23 mouse cellular contexts compared by ENCODE assay signal in the genomic region with DNA sequence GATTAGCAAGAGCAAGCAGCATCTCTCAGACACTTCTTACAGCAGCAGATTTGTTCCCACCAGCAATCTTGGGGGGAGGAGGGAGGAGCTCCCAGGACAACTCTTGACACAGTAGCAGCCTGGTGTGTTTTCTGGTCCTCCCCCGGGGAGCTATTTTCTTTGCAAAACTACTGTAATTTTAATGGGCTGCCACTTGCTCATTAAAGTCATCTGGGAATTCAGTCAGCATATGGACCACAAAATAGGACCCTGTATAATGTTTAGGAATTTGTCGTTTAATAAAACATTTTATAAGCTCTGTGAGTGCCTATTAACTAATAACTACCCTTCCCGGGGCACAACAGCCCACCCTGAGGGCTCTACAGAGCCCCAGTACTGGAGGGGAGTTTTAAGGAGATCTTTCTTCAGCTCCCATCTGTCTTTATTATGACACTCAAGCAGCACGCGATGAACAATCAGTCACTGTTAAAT.
A peak's percentile ranks its signal among the peaks of the same experiment; 100 is the strongest.
DNase-seq lines count a peak whose midpoint lies in the region; ATAC-seq lines count a peak whose summit lies in the region.
"Had no signal": no experiment of that assay in that cellular context is flagged by ENCODE, and none has a peak within 500 bp of the region (broad histone marks: within the 10 kb centered on the region; RNA-seq: fewer than 3 reads in every experiment).

No protein-coding gene starts in this region.

- H3K4me2 ChIP-seq in midbrain, embryonic 11.5 days, result no peak overlapping the region
- H3K4me2 ChIP-seq in forebrain, embryonic 13.5 days, result no peak overlapping the region
- no peak overlapping the region for H3K4me2 ChIP-seq in hindbrain, embryonic 13.5 days
- no peak overlapping the region for H3K4me2 ChIP-seq in neural tube, embryonic 14.5 days (ENCODE audit: low read depth, low read length)
- H3K4me2 ChIP-seq: embryonic facial prominence, embryonic 12.5 days; limb, embryonic 15.5 days had no signal

- H3K27ac ChIP-seq in midbrain, embryonic 10.5 days (replicated peaks), result peak overlapping the region; percentile 49; the same call in 1 of the 2 replicates
- H3K27ac ChIP-seq in midbrain, embryonic 11.5 days (ENCODE audit: low read depth, low read length), result no peak overlapping the region
- H3K27ac ChIP-seq in forebrain, embryonic 13.5 days, result peak overlapping the region; percentile 82
- 0 out of 2 replicates have a peak overlapping the region, but pooled peaks have one; percentile 48 for H3K27ac ChIP-seq in hindbrain, embryonic 13.5 days
- no peak overlapping the region for H3K27ac ChIP-seq in neural tube, embryonic 14.5 days (ENCODE audit: low read depth, low read length)
- H3K27ac ChIP-seq: left cerebral cortex, adult 2 months; limb, embryonic 15.5 days; stomach, postnatal 0 days had no signal

- DNase-seq in midbrain, embryonic 10.5 days (ENCODE audit: low spot score), result no peak
- no peak for DNase-seq in midbrain, embryonic 11.5 days (ENCODE audit: low spot score, missing footprints)
- DNase-seq in adrenal gland, postnatal 10 days, result no peak
- DNase-seq in thymus, postnatal 10 days (ENCODE audit: low spot score in 2 of 2), result no peak
- DNase-seq: adrenal gland, adult 8-10 months; cerebellum, postnatal 36 days; gastrocnemius, postnatal 10 days; heart, postnatal 4 days; kidney, adult 18-20 months; liver, postnatal 0 days; lung, postnatal 36 days; right cerebral cortex, postnatal 14 days; thymus, postnatal 25 days had no signal

- H3K9ac ChIP-seq in midbrain, embryonic 11.5 days (ENCODE audit: low read length), result no peak overlapping the region
- no peak overlapping the region for H3K9ac ChIP-seq in forebrain, embryonic 13.5 days
- no peak overlapping the region for H3K9ac ChIP-seq in hindbrain, embryonic 13.5 days
- H3K9ac ChIP-seq in neural tube, embryonic 14.5 days (replicated peaks; ENCODE audit: low read depth, low read length), result no peak overlapping the region
- H3K9ac ChIP-seq: embryonic facial prominence, embryonic 12.5 days; limb, embryonic 15.5 days; liver, postnatal 0 days had no signal

- no peaks in the 10 kb centered on the region for H3K36me3 ChIP-seq in midbrain, embryonic 10.5 days
- no peaks in the 10 kb centered on the region for H3K36me3 ChIP-seq in midbrain, embryonic 11.5 days (ENCODE audit: control insufficient read depth, insufficient read depth, low read length)
- H3K36me3 ChIP-seq in forebrain, embryonic 13.5 days (ENCODE audit: poor library complexity, severe bottlenecking), result no peaks in the 10 kb centered on the region
- no peaks in the 10 kb centered on the region for H3K36me3 ChIP-seq in hindbrain, embryonic 13.5 days
- H3K36me3 ChIP-seq in neural tube, embryonic 14.5 days (ENCODE audit: control insufficient read depth, insufficient read depth, low read length), result no peaks in the 10 kb centered on the region
- H3K36me3 ChIP-seq: embryonic facial prominence, embryonic 12.5 days; heart, embryonic 10.5 days; limb, embryonic 15.5 days had no signal

- no peaks in the 10 kb centered on the region for H3K9me3 ChIP-seq in midbrain, embryonic 10.5 days (replicated peaks)
- H3K9me3 ChIP-seq in midbrain, embryonic 11.5 days (ENCODE audit: control insufficient read depth, low read length), result no peaks in the 10 kb centered on the region
- no peaks in the 10 kb centered on the region for H3K9me3 ChIP-seq in forebrain, embryonic 13.5 days (replicated peaks)
- H3K9me3 ChIP-seq in hindbrain, embryonic 13.5 days, result no peaks in the 10 kb centered on the region
- no peaks in the 10 kb centered on the region for H3K9me3 ChIP-seq in neural tube, embryonic 14.5 days (ENCODE audit: control insufficient read depth, low read length)
- H3K9me3 ChIP-seq: embryonic facial prominence, embryonic 12.5 days; heart, embryonic 10.5 days; limb, embryonic 15.5 days had no signal

- H3K27me3 ChIP-seq in midbrain, embryonic 10.5 days (ENCODE audit: low read depth, poor library complexity, severe bottlenecking), result no peaks in the 10 kb centered on the region
- no peaks in the 10 kb centered on the region for H3K27me3 ChIP-seq in midbrain, embryonic 11.5 days (ENCODE audit: control insufficient read depth, insufficient read depth, low read length)
- no peaks in the 10 kb centered on the region for H3K27me3 ChIP-seq in forebrain, embryonic 13.5 days
- no peaks in the 10 kb centered on the region for H3K27me3 ChIP-seq in hindbrain, embryonic 13.5 days
- H3K27me3 ChIP-seq in neural tube, embryonic 14.5 days (ENCODE audit: control insufficient read depth, insufficient read depth, low read length), result no peaks in the 10 kb centered on the region
- H3K27me3 ChIP-seq: embryonic facial prominence, embryonic 12.5 days had no signal

- peaks cover 40% of the 10 kb centered on the region for H3K4me1 ChIP-seq in midbrain, embryonic 10.5 days
- H3K4me1 ChIP-seq in midbrain, embryonic 11.5 days (ENCODE audit: control insufficient read depth, insufficient read depth, low read length), result peaks cover 13% of the 10 kb centered on the region
- H3K4me1 ChIP-seq in forebrain, embryonic 13.5 days, result peaks cover 41% of the 10 kb centered on the region
- peaks cover 21% of the 10 kb centered on the region for H3K4me1 ChIP-seq in hindbrain, embryonic 13.5 days (replicated peaks)
- 0 out of 2 replicates have a peak, but pooled peaks cover 7% of the 10 kb centered on the region for H3K4me1 ChIP-seq in neural tube, embryonic 14.5 days (ENCODE audit: control insufficient read depth, insufficient read depth, low read length)

- 78% methylated on average over 5 of the region's 5 CpGs for WGBS in midbrain, embryonic 10.5 days
- 73% methylated on average over 5 of the region's 5 CpGs for whole genome bisulfite sequencing in midbrain, embryonic 11.5 days
- 24% methylated on average over 5 of the region's 5 CpGs for WGBS in forebrain, embryonic 13.5 days
- 34% methylated on average over 5 of the region's 5 CpGs for WGBS in hindbrain, embryonic 13.5 days
- 30% methylated on average over 5 of the region's 5 CpGs for WGBS in neural tube, embryonic 14.5 days

- no peak overlapping the region for H3K4me3 ChIP-seq in midbrain, embryonic 10.5 days
- H3K4me3 ChIP-seq in midbrain, embryonic 11.5 days (ENCODE audit: low read depth, low read length), result no peak overlapping the region
- no peak overlapping the region for H3K4me3 ChIP-seq in forebrain, embryonic 13.5 days
- H3K4me3 ChIP-seq in hindbrain, embryonic 13.5 days, result no peak overlapping the region
- no peak overlapping the region for H3K4me3 ChIP-seq in neural tube, embryonic 14.5 days (ENCODE audit: low read depth, low read length)
- H3K4me3 ChIP-seq: embryonic facial prominence, embryonic 12.5 days; heart, embryonic 10.5 days; left cerebral cortex, adult 2 months; limb, embryonic 15.5 days had no signal

- ATAC-seq in midbrain, embryonic 11.5 days (ENCODE audit: low FRiP score), result no peak
- peak; percentile 19; the same call in 1 of the 2 replicates for ATAC-seq in forebrain, embryonic 13.5 days
- ATAC-seq in hindbrain, embryonic 13.5 days (ENCODE audit: low FRiP score), result peak; percentile 49; the same call in 1 of the 2 replicates
- peak; percentile 51; the same call in 1 of the 2 replicates for ATAC-seq in neural tube, embryonic 14.5 days (ENCODE audit: low read depth)
- no peak for ATAC-seq in megakaryocyte-erythroid progenitor cell, adult 5-6 weeks (replicated peaks; ENCODE audit: low FRiP score, low TSS enrichment, poor library complexity, severe bottlenecking)
- ATAC-seq: CD4-positive, CD25-positive, alpha-beta regulatory T cell, adult 4 months; liver, postnatal 0 days had no signal

Comparison
In these comparisons a context has a peak if more than half of its experiments do, and no peak if none do; other contexts are left out.
1. H3K27ac ChIP-seq: peak in midbrain, embryonic 10.5 days (single experiment), forebrain, embryonic 13.5 days (single experiment) and hindbrain, embryonic 13.5 days (single experiment); none in midbrain, embryonic 11.5 days (single experiment) and neural tube, embryonic 14.5 days (single experiment).
2. ATAC-seq: peak in forebrain, embryonic 13.5 days (single experiment), hindbrain, embryonic 13.5 days (single experiment) and neural tube, embryonic 14.5 days (single experiment); none in midbrain, embryonic 11.5 days (single experiment) and megakaryocyte-erythroid progenitor cell, adult 5-6 weeks (single experiment).